Mouse (Mus musculus) heart, embryonic 10.5 days (tissue): ENCODE data around the gene Il20ra. TPM values are rescaled to one million over a fixed set of nuclear protein-coding genes. Genes with fewer than 3 reads are reported as not detected.

Experiments
- DNase-seq: peaks from one replicate; pipeline ENCODE4 v3.0.0-alpha.2; 2017; ENCODE audit warnings: low spot score
- H3K27ac ChIP-seq: fragments of 300-500 bp; sonication (generic); 2 replicates; pipeline ENCODE4 v1.5.1; 2016; ENCODE audit warnings: mild to moderate bottlenecking
- H3K27me3 ChIP-seq: fragments of 300-500 bp; sonication (generic); 2 replicates; pipeline ENCODE4 v1.6.1; 2016; ENCODE audit warnings: mild to moderate bottlenecking; ENCODE audit not compliant: poor library complexity, insufficient read depth, severe bottlenecking
- H3K36me3 ChIP-seq: fragments of 300-500 bp; sonication (generic); 2 replicates; pipeline ENCODE4 v1.6.1; 2016; ENCODE audit warnings: mild to moderate bottlenecking, moderate library complexity
- H3K4me1 ChIP-seq: fragments of 300-500 bp; sonication (generic); 2 replicates; pipeline ENCODE4 v1.6.1; 2016; ENCODE audit warnings: mild to moderate bottlenecking
- H3K4me3 ChIP-seq: fragments of 300-500 bp; sonication (generic); 2 replicates; pipeline ENCODE4 v1.5.1; 2016; ENCODE audit warnings: mild to moderate bottlenecking, moderate library complexity
- H3K9me3 ChIP-seq: fragments of 300-500 bp; sonication (generic); 2 replicates; pipeline ENCODE4 v1.6.1; 2016; ENCODE audit warnings: mild to moderate bottlenecking, moderate library complexity
- WGBS: fragments of 180-500 bp; shearing (Covaris S2); methylation state at CpG from one replicate; pipeline ENCODE4 v1.1.7; 2016; 5-methylcytosine and 5-hydroxymethylcytosine counted together
- polyA plus RNA-seq: library from polyadenylated mRNA; unstranded; fragments of >200 nt; fragmentation: Nextera tagmentation; extraction: Ambion mirVana; gene quantifications from 2 replicates; pipeline ENCODE4 v1.2.1, GENCODE M21; 2016

Gene Il20ra
- polyA plus RNA-seq, 1 experiment from 2014 or later: 0.20 TPM

- H3K36me3 ChIP-seq: no peaks in the 10 kb centered on the region
- H3K4me1 ChIP-seq: no peaks in the 10 kb centered on the region
- 70% methylated on average over 8 of the region's 8 CpGs for WGBS
Observed at GRCm38 (mm10) chr10:19794996-19795395, 82.6 kb downstream of the Il20ra start.

GRCm38 (mm10) chr10:19802958-19803357, 90.6 kb downstream of the Il20ra start:
- Histone ChIP-seq H3K4me3 (no peak overlapping the region), H3K27me3 (no peaks in the 10 kb centered on the region), H3K36me3 (no peaks in the 10 kb centered on the region), H3K27ac (no peak overlapping the region), H3K4me1 (no peaks in the 10 kb centered on the region), H3K9me3 (no peaks in the 10 kb centered on the region)
- no peak for DNase-seq
- 78% methylated on average over 7 of the region's 7 CpGs for WGBS

More at GRCm38 (mm10) chr10:19794996-19795395, 82.6 kb downstream of the Il20ra start:
- Histone ChIP-seq H3K27me3 (no peaks in the 10 kb centered on the region), H3K9me3 (no peaks in the 10 kb centered on the region), H3K27ac (no peak overlapping the region), H3K4me3 (no peak overlapping the region)
- no peak for DNase-seq

GRCm38 (mm10) chr10:19804763-19805162, 92.4 kb downstream of the Il20ra start:
- no peaks in the 10 kb centered on the region for H3K36me3 ChIP-seq
- no peaks in the 10 kb centered on the region for H3K4me1 ChIP-seq
- H3K27me3 ChIP-seq: peaks cover 8% of the 10 kb centered on the region; the same call in 1 of the 2 replicates
- 80% methylated on average over 7 of the region's 7 CpGs for WGBS
- no peaks in the 10 kb centered on the region for H3K9me3 ChIP-seq
- no peak overlapping the region for H3K4me3 ChIP-seq
- DNase-seq: no peak
- no peak overlapping the region for H3K27ac ChIP-seq

Other genes with a start within 250 kb of the Il20ra start
- gene Ifngr1, start 120.6 kb upstream of the Il20ra start, polyA plus RNA-seq: 33.6 and 36.7 TPM in 2 replicates
- not detected in 2 replicates for gene Il22ra2, start 90.6 kb upstream of the Il20ra start, polyA plus RNA-seq
- 2.9 and 3.4 TPM in 2 replicates for gene Slc35d3, start 138.9 kb downstream of the Il20ra start, polyA plus RNA-seq
- gene Pex7, start 195.1 kb downstream of the Il20ra start, polyA plus RNA-seq: 31.6 and 41.5 TPM in 2 replicates
- gene Map3k5, start 221.9 kb downstream of the Il20ra start, polyA plus RNA-seq: 2.4 and 2.6 TPM in 2 replicates